Mouse (Mus musculus): Measurements from ENCODE around the gene 0610012G03Rik. TPM values are rescaled to one million over a fixed set of nuclear protein-coding genes. Genes with fewer than 3 reads are reported as not detected.

Gene 0610012G03Rik
- polyA plus RNA-seq, 1 experiment: 59.9 TPM

GRCm38 (mm10) chr16:31933751-31934549 lies 14.3 kb downstream of the 0610012G03Rik start, which contains the start of gene Pigz:
Pigz (plus strand) TSS chr16:31933851.
- 9% methylated on average over 42 of the region's 42 CpGs for WGBS
- DNase-seq (ENCODE audit: low read depth, low spot score): no peak

GRCm38 (mm10) chr16:31932840-31933697 lies 15.2 kb downstream of the 0610012G03Rik start:
- WGBS: under 1% methylated on average over 50 of the region's 50 CpGs
- no peak for DNase-seq (ENCODE audit: low read depth, low spot score)

GRCm38 (mm10) chr16:31932255-31932654 lies 16.0 kb downstream of the 0610012G03Rik start:
- 66% methylated on average over 5 of the region's 5 CpGs for WGBS
- no peak for DNase-seq (ENCODE audit: low read depth, low spot score)

- WGBS: 49% methylated on average over 17 of the region's 17 CpGs
- no peak for DNase-seq (ENCODE audit: low read depth, low spot score)
These were observed 17.0 kb downstream of the 0610012G03Rik start for GRCm38 (mm10) chr16:31931330-31931729.

GRCm38 (mm10) chr16:31927412-31927811 lies 20.9 kb downstream of the 0610012G03Rik start:
- DNase-seq (ENCODE audit: low read depth, low spot score): no peak
- WGBS: 92% methylated on average over 5 of the region's 5 CpGs

- WGBS: 66% methylated on average over 13 of the region's 13 CpGs
- no peak for DNase-seq (ENCODE audit: low read depth, low spot score)
These were observed 21.6 kb downstream of the 0610012G03Rik start for GRCm38 (mm10) chr16:31926547-31927182.

GRCm38 (mm10) chr16:31926091-31926490 lies 22.2 kb downstream of the 0610012G03Rik start:
- no peak for DNase-seq (ENCODE audit: low read depth, low spot score)
- 68% methylated on average over 6 of the region's 6 CpGs for WGBS

- 36% methylated on average over 6 of the region's 6 CpGs for WGBS
- DNase-seq (ENCODE audit: low read depth, low spot score): no peak
These were observed 23.9 kb downstream of the 0610012G03Rik start for GRCm38 (mm10) chr16:31924368-31924767.

- 4% methylated on average over 14 of the region's 14 CpGs for WGBS
- peak; percentile 51 for DNase-seq (ENCODE audit: low read depth, low spot score)
These were observed 30.0 kb downstream of the 0610012G03Rik start for GRCm38 (mm10) chr16:31918248-31918724.

GRCm38 (mm10) chr16:31917776-31918175 lies 30.5 kb downstream of the 0610012G03Rik start:
- WGBS: 32% methylated on average over 11 of the region's 11 CpGs
- DNase-seq (ENCODE audit: low read depth, low spot score): no peak

- 43% methylated on average over 10 of the region's 10 CpGs for WGBS
- DNase-seq (ENCODE audit: low read depth, low spot score): no peak
These were observed 37.9 kb downstream of the 0610012G03Rik start for GRCm38 (mm10) chr16:31910281-31910847.

- DNase-seq (ENCODE audit: low read depth, low spot score): no peak
- 59% methylated on average over 11 of the region's 11 CpGs for WGBS
These were observed 39.3 kb downstream of the 0610012G03Rik start for GRCm38 (mm10) chr16:31908959-31909358.

GRCm38 (mm10) chr16:31906896-31907295 lies 41.4 kb downstream of the 0610012G03Rik start:
- DNase-seq (ENCODE audit: low read depth, low spot score): no peak
- 5% methylated on average over 9 of the region's 9 CpGs for WGBS

- 17% methylated on average over 19 of the region's 20 CpGs for WGBS
- no peak for DNase-seq (ENCODE audit: low read depth, low spot score)
These were observed 42.1 kb downstream of the 0610012G03Rik start for GRCm38 (mm10) chr16:31905891-31906825.

- DNase-seq (ENCODE audit: low read depth, low spot score): no peak
- WGBS: 68% methylated on average over 4 of the region's 4 CpGs
These were observed 43.0 kb downstream of the 0610012G03Rik start for GRCm38 (mm10) chr16:31905331-31905730.

GRCm38 (mm10) chr16:31903239-31903638 lies 45.1 kb downstream of the 0610012G03Rik start:
- 86% methylated on average over 8 of the region's 8 CpGs for WGBS
- no peak for DNase-seq (ENCODE audit: low read depth, low spot score)

GRCm38 (mm10) chr16:31901886-31902285 lies 46.4 kb downstream of the 0610012G03Rik start:
- DNase-seq (ENCODE audit: low read depth, low spot score): no peak
- WGBS: 82% methylated on average over 1 of the region's 1 CpGs

- DNase-seq (ENCODE audit: low read depth, low spot score): no peak
- WGBS: 85% methylated on average over 18 of the region's 18 CpGs
These were observed 49.6 kb downstream of the 0610012G03Rik start for GRCm38 (mm10) chr16:31898546-31899326.

Measured in large intestine, adult 2 months (tissue).